Comparison of ENCODE assay signal across 23 mouse cellular contexts in the genomic region with DNA sequence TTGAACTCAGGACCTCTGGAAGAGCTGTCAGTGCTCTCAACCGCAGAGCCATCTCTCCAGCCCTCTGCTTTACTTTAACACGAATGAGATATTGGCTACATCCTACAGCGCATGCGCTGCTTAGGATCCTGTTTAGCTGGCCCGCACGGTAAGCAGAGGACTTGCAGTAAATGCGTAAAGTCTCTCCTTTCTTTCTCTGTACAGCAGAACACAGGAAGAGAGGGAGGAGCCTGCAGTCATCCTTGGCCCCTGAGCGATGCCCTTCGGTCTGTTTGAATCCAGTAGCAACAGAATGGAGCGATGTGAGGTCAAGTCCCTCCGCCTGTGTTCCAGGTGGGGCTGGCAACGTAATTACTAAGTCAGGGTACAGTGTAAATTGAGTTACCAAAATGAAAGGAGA. TPM values are rescaled to one million over a fixed set of nuclear protein-coding genes. Genes with fewer than 3 reads are reported as not detected.
DNase-seq lines count a peak whose midpoint lies in the region; ATAC-seq and TF ChIP-seq lines count a peak whose summit lies in the region.
"Had no signal": no experiment of that assay in that cellular context is flagged by ENCODE, and none has a peak within 500 bp of the region (broad histone marks: within the 10 kb centered on the region; RNA-seq: fewer than 3 reads in every experiment).

No protein-coding gene starts in this region.

- H3K36me3 ChIP-seq in thymus, adult 2 months (ENCODE audit: control insufficient read depth, insufficient read depth, low read length): no peaks in the 10 kb centered on the region
- H3K36me3 ChIP-seq in forebrain, embryonic 13.5 days (ENCODE audit: poor library complexity, severe bottlenecking): no peaks in the 10 kb centered on the region
- H3K36me3 ChIP-seq: heart, embryonic 10.5 days; hindbrain, embryonic 12.5 days; intestine, embryonic 15.5 days; midbrain, embryonic 13.5 days; stomach, embryonic 15.5 days had no signal

- no peak overlapping the region for H3K4me3 ChIP-seq in thymus, adult 2 months (ENCODE audit: control insufficient read depth, insufficient read depth, low read length)
- H3K4me3 ChIP-seq in forebrain, embryonic 13.5 days: no peak overlapping the region
- H3K4me3 ChIP-seq: heart, embryonic 10.5 days; hindbrain, embryonic 12.5 days; intestine, embryonic 15.5 days; layer of hippocampus, adult 2 months; midbrain, embryonic 13.5 days; stomach, embryonic 15.5 days had no signal

- H3K9me3 ChIP-seq in forebrain, embryonic 13.5 days (replicated peaks): no peaks in the 10 kb centered on the region
- H3K9me3 ChIP-seq: heart, embryonic 10.5 days; hindbrain, embryonic 12.5 days; intestine, embryonic 15.5 days; midbrain, embryonic 13.5 days; stomach, embryonic 15.5 days had no signal

- H3K27ac ChIP-seq in thymus, adult 2 months (ENCODE audit: control insufficient read depth, insufficient read depth, low read length): no peak overlapping the region
- no peak overlapping the region for H3K27ac ChIP-seq in forebrain, embryonic 13.5 days
- H3K27ac ChIP-seq: heart, embryonic 10.5 days; hindbrain, embryonic 12.5 days; intestine, embryonic 15.5 days; layer of hippocampus, adult 2 months; midbrain, embryonic 13.5 days; stomach, embryonic 15.5 days had no signal

- ATAC-seq in forebrain, embryonic 13.5 days: no peak
- ATAC-seq: forebrain, postnatal 0 days; intestine, embryonic 15.5 days; liver, postnatal 0 days; midbrain, embryonic 13.5 days had no signal

- H3K27me3 ChIP-seq in thymus, adult 2 months (ENCODE audit: control insufficient read depth, insufficient read depth, low read length): no peaks in the 10 kb centered on the region
- no peaks in the 10 kb centered on the region for H3K27me3 ChIP-seq in forebrain, embryonic 13.5 days
- H3K27me3 ChIP-seq: hindbrain, embryonic 12.5 days; intestine, embryonic 15.5 days; midbrain, embryonic 13.5 days; stomach, embryonic 15.5 days had no signal

- peaks cover 8% of the 10 kb centered on the region for H3K4me1 ChIP-seq in thymus, adult 2 months (replicated peaks; ENCODE audit: control insufficient read depth, insufficient read depth, low read length)
- no peaks in the 10 kb centered on the region for H3K4me1 ChIP-seq in forebrain, embryonic 13.5 days
- H3K4me1 ChIP-seq: intestine, embryonic 15.5 days; midbrain, embryonic 13.5 days; stomach, embryonic 15.5 days had no signal

- no peak overlapping the region for H3K4me2 ChIP-seq in forebrain, embryonic 13.5 days
- H3K4me2 ChIP-seq: hindbrain, embryonic 12.5 days; intestine, embryonic 15.5 days; midbrain, embryonic 13.5 days; stomach, embryonic 15.5 days had no signal

- no peak for TF ChIP-seq CTCF in thymus, adult 2 months (IDR thresholded peaks at IDR 0.05; ENCODE audit: borderline replicate concordance, control insufficient read depth, extremely low read depth, insufficient read depth, low read length, poor library complexity)

- peak; percentile 29 for DNase-seq in adrenal gland, postnatal 14 days
- no peak for DNase-seq in adrenal gland, adult 18-20 months (ENCODE audit: low spot score in 2 of 2)
- DNase-seq in thymus, adult 2 months: peak; percentile 30
- DNase-seq in thymus, postnatal 0 days (ENCODE audit: low spot score): no peak
- peak; percentile 43 for DNase-seq in induced T-regulatory cell, adult 2 months (ENCODE audit: low read depth)
- DNase-seq in thymus, postnatal 36 days: peak; percentile 33 to 39
- no peak for DNase-seq in ovary, adult 18-20 months (ENCODE audit: low spot score)
- DNase-seq: cerebellum, adult 8-10 months; forebrain, postnatal 0 days; gastrocnemius, postnatal 36 days; heart, postnatal 14 days; kidney, postnatal 10 days; layer of hippocampus, postnatal 36 days; liver, postnatal 0 days; lung, postnatal 10 days; right cerebral cortex, postnatal 25 days had no signal

- H3K9ac ChIP-seq in forebrain, embryonic 13.5 days: no peak overlapping the region
- H3K9ac ChIP-seq: forebrain, postnatal 0 days; hindbrain, embryonic 12.5 days; intestine, embryonic 15.5 days; liver, postnatal 0 days; midbrain, embryonic 13.5 days; stomach, embryonic 15.5 days had no signal

- 73% methylated on average over 12 of the region's 12 CpGs for WGBS in thymus, adult 2 months
- WGBS in forebrain, embryonic 13.5 days: 79% methylated on average over 12 of the region's 12 CpGs

- TF ChIP-seq POLR2A in thymus, adult 2 months (IDR thresholded peaks at IDR 0.05; ENCODE audit: control insufficient read depth, extremely low read depth, insufficient read depth, low read length, poor library complexity): no peak

RNA-seq across cellular contexts. Expression of a gene that starts 16.5 kb away (rescaled TPM):
- total RNA-seq in adrenal gland, postnatal 14 days (2021): 10.4 and 27.0 TPM in 2 replicates
- total RNA-seq in adrenal gland, adult 18-20 months (2021): 10 to 100 TPM in 1 of 2 experiments, 1 to 10 TPM in 1; 7.3 to 10.1 TPM
- 279 and 361 TPM in 2 replicates for polyA plus RNA-seq in thymus, adult 2 months (2012; rRNA removed)
- polyA plus RNA-seq in thymus, postnatal 0 days (2015; fragmentation: Nextera tagmentation; extraction: Ambion mirVana): 284 and 306 TPM in 2 replicates
- 24.8 and 27.6 TPM in 2 replicates for polyA plus RNA-seq in forebrain, embryonic 13.5 days (2015; fragmentation: Nextera tagmentation; extraction: Ambion mirVana)

Comparison
In these comparisons a context has a peak if more than half of its experiments do, and no peak if none do; other contexts are left out.
1. DNase-seq: peak in adrenal gland, postnatal 14 days (single experiment), thymus, adult 2 months (single experiment), induced T-regulatory cell, adult 2 months (single experiment) and thymus, postnatal 36 days (2 of 2); none in adrenal gland, adult 18-20 months (0 of 2), thymus, postnatal 0 days (single experiment) and ovary, adult 18-20 months (single experiment).